Mouse (Mus musculus): ENCODE results near the gene Adgrb2. TPM values are rescaled to one million over a fixed set of nuclear protein-coding genes. Genes with fewer than 3 reads are reported as not detected.

The Adgrb2 gene
- total RNA-seq, 1 experiment = 19.5 TPM

DNA sequence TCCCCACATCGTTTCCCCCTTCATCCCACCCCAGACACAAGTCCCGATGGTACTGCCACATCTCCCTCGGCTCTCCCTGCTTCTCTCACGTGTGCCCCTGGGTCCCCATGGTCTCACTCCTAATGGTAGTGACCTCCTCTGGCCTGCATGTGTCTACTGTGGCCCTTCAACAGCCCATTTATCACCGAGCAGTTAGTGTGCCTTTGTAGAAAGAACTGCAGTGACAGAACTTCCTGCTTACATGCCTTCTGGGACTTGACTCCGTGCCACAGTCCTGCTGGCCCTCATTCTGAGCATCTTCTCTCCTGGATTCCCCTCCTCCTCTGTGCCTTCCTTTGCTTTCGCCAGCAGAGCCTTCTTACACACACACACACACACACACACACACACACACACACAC lies 78.5 kb downstream of the Adgrb2 start:
- no peaks in the 10 kb centered on the region for H3K4me1 ChIP-seq (ENCODE audit: control insufficient read depth in 2 of 2, insufficient read depth in 2 of 2, low read length in 2 of 2, poor library complexity in 1 of 2)
- no peaks in the 10 kb centered on the region for H3K36me3 ChIP-seq (ENCODE audit: control insufficient read depth, insufficient read depth, low read length, poor library complexity, severe bottlenecking)
- H3K9me3 ChIP-seq (ENCODE audit: control insufficient read depth, insufficient read depth, low read depth, low read length) = no peaks in the 10 kb centered on the region
- H3K4me3 ChIP-seq (ENCODE audit: insufficient read depth in 1 of 2, low read depth in 1 of 2, low read length in 2 of 2, poor library complexity in 1 of 2, severe bottlenecking in 1 of 2) = no peak overlapping the region
- in situ Hi-C loops (cut with MboI; ENCODE audit: low sequenced_read_pairs in 2 of 2, unreplicated experiment in 2 of 2) = no loop called here
- TF ChIP-seq ZC3H11A (IDR thresholded peaks at IDR 0.05; ENCODE audit: borderline replicate concordance, low read depth, low read length) = no peak
- no peak overlapping the region for H3K27ac ChIP-seq (ENCODE audit: insufficient read depth, low read depth, low read length, poor library complexity, severe bottlenecking)
- H3K9ac ChIP-seq (ENCODE audit: insufficient read depth, low read depth, low read length, poor library complexity, severe bottlenecking) = no peak overlapping the region
- no peak for DNase-seq (ENCODE audit: low read depth, low spot score)

DNA sequence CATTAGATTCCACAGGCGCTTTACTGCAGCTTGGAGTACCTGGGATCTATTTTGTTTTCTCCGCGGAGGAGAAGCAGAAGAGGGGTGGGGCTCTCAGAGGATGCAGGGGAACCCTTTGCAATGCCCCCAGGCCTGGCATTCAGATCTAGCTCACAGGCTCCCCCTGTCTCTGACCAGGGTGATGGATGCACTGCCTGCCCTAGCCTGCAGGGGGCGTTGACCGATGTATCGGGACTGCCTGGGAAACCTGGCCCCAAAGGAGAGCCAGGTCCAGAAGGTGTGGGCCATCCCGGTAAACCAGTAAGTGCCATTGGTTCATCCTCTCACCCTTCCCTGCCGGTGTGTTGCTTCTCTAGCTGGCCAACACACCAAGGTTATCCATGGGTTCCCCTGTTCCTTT lies 82.1 kb downstream of the Adgrb2 start:
- no peak for TF ChIP-seq MAFK (IDR thresholded peaks at IDR 0.05; ENCODE audit: insufficient read depth, low read depth, low read length)
- TF ChIP-seq ZC3H11A (IDR thresholded peaks at IDR 0.05; ENCODE audit: borderline replicate concordance, low read depth, low read length) = peak; percentile 31; the same call in 1 of the 2 replicates
- no peaks in the 10 kb centered on the region for H3K9me3 ChIP-seq (ENCODE audit: control insufficient read depth, insufficient read depth, low read depth, low read length)

DNA sequence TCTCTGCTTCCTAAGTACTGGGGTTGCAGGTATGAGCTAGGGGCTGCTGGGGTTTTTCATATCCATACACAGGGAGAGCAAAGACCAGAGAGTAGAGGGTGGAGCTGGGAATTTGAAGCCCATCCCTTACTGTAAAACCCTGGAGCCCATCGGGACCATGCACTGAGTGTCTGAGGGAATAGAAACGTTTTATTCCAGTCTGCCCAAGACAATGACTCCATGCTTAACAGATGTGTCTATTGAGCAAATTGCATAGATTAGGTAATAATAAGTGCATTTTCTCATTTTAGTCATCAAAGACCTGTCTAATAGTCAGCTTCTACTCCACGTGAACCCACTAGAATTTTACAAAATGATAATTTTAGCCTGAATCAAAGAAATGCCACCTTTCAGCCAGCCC lies 85.9 kb downstream of the Adgrb2 start:
- TF ChIP-seq ZC3H11A (IDR thresholded peaks at IDR 0.05; ENCODE audit: borderline replicate concordance, low read depth, low read length) (no peak), HCFC1 (IDR thresholded peaks at IDR 0.05; ENCODE audit: borderline replicate concordance, insufficient read depth, low read length) (no peak), MAFK (IDR thresholded peaks at IDR 0.05; ENCODE audit: insufficient read depth, low read depth, low read length) (no peak), ZNF384 (IDR thresholded peaks at IDR 0.05; ENCODE audit: low read depth, low read length) (no peak), CHD2 (IDR thresholded peaks at IDR 0.05; ENCODE audit: low read depth, low read length) (no peak)
- in situ Hi-C loops (cut with MboI; ENCODE audit: low sequenced_read_pairs in 2 of 2, unreplicated experiment in 2 of 2) = no loop called here
- Histone ChIP-seq H3K9me3 (ENCODE audit: control insufficient read depth, insufficient read depth, low read depth, low read length) (no peaks in the 10 kb centered on the region), H3K27ac (ENCODE audit: insufficient read depth, low read depth, low read length, poor library complexity, severe bottlenecking) (no peak overlapping the region), H3K36me3 (ENCODE audit: control insufficient read depth, insufficient read depth, low read length, poor library complexity, severe bottlenecking) (no peaks in the 10 kb centered on the region), H3K4me3 (ENCODE audit: insufficient read depth in 1 of 2, low read depth in 1 of 2, low read length in 2 of 2, poor library complexity in 1 of 2, severe bottlenecking in 1 of 2) (no peak overlapping the region), H3K9ac (ENCODE audit: insufficient read depth, low read depth, low read length, poor library complexity, severe bottlenecking) (no peak overlapping the region), H3K4me1 (ENCODE audit: control insufficient read depth in 2 of 2, insufficient read depth in 2 of 2, low read length in 2 of 2, poor library complexity in 1 of 2) (no peaks in the 10 kb centered on the region)
- DNase-seq (ENCODE audit: low read depth, low spot score) = no peak

More for the DNA sequence above, 82.1 kb downstream of the Adgrb2 start:
- DNase-seq (ENCODE audit: low read depth, low spot score) = peak; percentile 78
- no peak overlapping the region for H3K4me3 ChIP-seq (ENCODE audit: insufficient read depth in 1 of 2, low read depth in 1 of 2, low read length in 2 of 2, poor library complexity in 1 of 2, severe bottlenecking in 1 of 2)
- in situ Hi-C loops (cut with MboI; ENCODE audit: low sequenced_read_pairs in 2 of 2, unreplicated experiment in 2 of 2) = no loop called here
- no peaks in the 10 kb centered on the region for H3K36me3 ChIP-seq (ENCODE audit: control insufficient read depth, insufficient read depth, low read length, poor library complexity, severe bottlenecking)
- H3K9ac ChIP-seq (ENCODE audit: insufficient read depth, low read depth, low read length, poor library complexity, severe bottlenecking) = no peak overlapping the region
- no peak overlapping the region for H3K27ac ChIP-seq (ENCODE audit: insufficient read depth, low read depth, low read length, poor library complexity, severe bottlenecking)
- H3K4me1 ChIP-seq (ENCODE audit: control insufficient read depth in 2 of 2, insufficient read depth in 2 of 2, low read length in 2 of 2, poor library complexity in 1 of 2) = no peaks in the 10 kb centered on the region

DNA sequence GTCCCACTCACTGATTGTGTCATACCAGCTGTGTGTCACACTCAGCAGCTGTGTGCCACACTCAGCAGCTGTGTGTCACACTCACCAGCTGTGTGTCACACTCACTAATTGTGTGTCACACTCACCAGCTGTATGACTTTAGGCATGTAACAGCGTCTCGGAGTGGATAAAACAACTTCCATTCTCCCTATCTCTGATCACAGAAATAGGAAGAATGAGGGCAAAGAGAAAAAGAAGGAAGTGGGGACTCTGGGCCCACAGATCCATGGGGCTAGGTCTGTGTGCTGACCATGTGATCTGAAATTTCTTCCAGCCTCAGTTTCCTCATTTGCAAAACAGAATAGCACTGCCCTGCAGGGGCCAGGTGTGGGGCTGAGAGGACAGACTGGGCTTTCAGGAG lies 87.1 kb downstream of the Adgrb2 start:
- Histone ChIP-seq H3K27ac (ENCODE audit: insufficient read depth, low read depth, low read length, poor library complexity, severe bottlenecking) (no peak overlapping the region), H3K4me1 (ENCODE audit: control insufficient read depth in 2 of 2, insufficient read depth in 2 of 2, low read length in 2 of 2, poor library complexity in 1 of 2) (no peaks in the 10 kb centered on the region), H3K4me3 (ENCODE audit: insufficient read depth in 1 of 2, low read depth in 1 of 2, low read length in 2 of 2, poor library complexity in 1 of 2, severe bottlenecking in 1 of 2) (no peak overlapping the region), H3K9me3 (ENCODE audit: control insufficient read depth, insufficient read depth, low read depth, low read length) (no peaks in the 10 kb centered on the region), H3K9ac (ENCODE audit: insufficient read depth, low read depth, low read length, poor library complexity, severe bottlenecking) (no peak overlapping the region), H3K36me3 (ENCODE audit: control insufficient read depth, insufficient read depth, low read length, poor library complexity, severe bottlenecking) (no peaks in the 10 kb centered on the region)
- TF ChIP-seq ZNF384 (IDR thresholded peaks at IDR 0.05; ENCODE audit: low read depth, low read length) (no peak), ZC3H11A (IDR thresholded peaks at IDR 0.05; ENCODE audit: borderline replicate concordance, low read depth, low read length) (no peak), MAFK (IDR thresholded peaks at IDR 0.05; ENCODE audit: insufficient read depth, low read depth, low read length) (no peak), CHD2 (IDR thresholded peaks at IDR 0.05; ENCODE audit: low read depth, low read length) (no peak), HCFC1 (IDR thresholded peaks at IDR 0.05; ENCODE audit: borderline replicate concordance, insufficient read depth, low read length) (no peak)
- in situ Hi-C loops (cut with MboI; ENCODE audit: low sequenced_read_pairs in 2 of 2, unreplicated experiment in 2 of 2) = no loop called here
- no peak for DNase-seq (ENCODE audit: low read depth, low spot score)

Other genes starting within 250 kb of the Adgrb2 start
- gene Khdrbs1, start 242.6 kb upstream of the Adgrb2 start, total RNA-seq (2012; rRNA removed) = 39.6 and 58.2 TPM in 2 replicates
- gene Ptp4a2, start 173.7 kb upstream of the Adgrb2 start, total RNA-seq (2012; rRNA removed) = 71.3 and 104 TPM in 2 replicates
- gene Spocd1, start 55.6 kb upstream of the Adgrb2 start, total RNA-seq (2012; rRNA removed) = 0.13 and 0.21 TPM in 2 replicates
- 3.1 and 4.9 TPM in 2 replicates for gene Col16a1, start 63.0 kb downstream of the Adgrb2 start, total RNA-seq (2012; rRNA removed)
- gene Pef1, start 117.7 kb downstream of the Adgrb2 start, total RNA-seq (2012; rRNA removed) = 25.4 and 36.2 TPM in 2 replicates
- 0.16 and 0.22 TPM in 2 replicates for gene Hcrtr1, start 154.5 kb downstream of the Adgrb2 start, total RNA-seq (2012; rRNA removed)
- 22.5 and 43.7 TPM in 2 replicates for gene Tinagl1, start 190.3 kb downstream of the Adgrb2 start, total RNA-seq (2012; rRNA removed)
- gene Gm853, start 237.5 kb downstream of the Adgrb2 start, total RNA-seq (2012; rRNA removed) = 0.09 and 0.53 TPM in 2 replicates